Mouse (Mus musculus): ENCODE data around the gene Zfp740. TPM values are rescaled to one million over a fixed set of nuclear protein-coding genes. Genes with fewer than 3 reads are reported as not detected.

The Zfp740 gene
- total RNA-seq (2023) = 75.2 and 102 TPM in 2 replicates

GRCm38 (mm10) chr15:102202971-102203834 lies at the start of gene Zfp740:
Gene Zfp740, plus strand, starts transcription at chr15:102203249.

DNA sequence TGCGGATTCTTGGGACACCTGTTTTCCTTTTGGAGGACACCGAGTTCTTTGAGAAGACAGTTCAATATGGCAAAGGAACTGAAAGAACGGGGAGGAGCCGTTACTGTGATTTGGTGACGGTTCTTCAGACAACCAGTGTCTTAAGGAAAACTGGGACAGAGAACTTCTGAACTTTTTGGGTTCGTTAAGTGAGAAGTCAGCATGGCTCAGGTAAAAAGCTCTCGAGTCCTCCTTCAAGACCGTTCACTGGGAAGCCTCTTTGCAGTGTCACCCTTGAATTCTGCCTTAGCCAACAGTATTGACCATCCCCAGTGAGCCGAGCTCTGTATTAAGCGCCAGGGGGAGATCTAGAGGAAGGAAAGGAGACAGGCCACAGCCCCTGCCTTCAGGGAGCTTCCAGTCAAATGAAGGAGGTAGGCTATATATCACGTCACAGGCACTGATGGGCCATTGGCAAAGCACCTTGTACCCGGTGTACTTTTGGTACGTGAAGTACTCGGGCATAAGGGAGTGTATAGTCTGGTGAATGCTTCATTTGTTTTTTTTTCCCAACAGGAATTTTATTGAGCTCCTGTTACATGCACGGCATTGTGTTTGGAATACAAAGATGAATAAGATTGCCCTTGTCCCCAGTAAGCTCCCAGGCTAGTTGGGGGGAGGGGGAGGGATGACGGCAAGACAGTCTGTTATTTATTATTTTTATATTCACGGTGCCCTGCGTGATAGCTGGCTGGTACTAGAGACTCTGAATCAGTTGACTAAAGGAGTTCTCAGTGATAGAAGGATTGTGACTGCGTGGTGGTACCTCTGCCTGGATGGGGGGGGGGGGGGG lies 1.8 kb downstream of the Zfp740 start, which contains the start of gene Csad:
Gene Csad, minus strand, starts transcription at position 51 of the 832 bp plus-strand sequence.

GRCm38 (mm10) chr15:102231748-102232147 lies 28.7 kb downstream of the Zfp740 start, which contains the start of gene Itgb7:
Gene Itgb7, minus strand, starts transcription at chr15:102231944.

DNA sequence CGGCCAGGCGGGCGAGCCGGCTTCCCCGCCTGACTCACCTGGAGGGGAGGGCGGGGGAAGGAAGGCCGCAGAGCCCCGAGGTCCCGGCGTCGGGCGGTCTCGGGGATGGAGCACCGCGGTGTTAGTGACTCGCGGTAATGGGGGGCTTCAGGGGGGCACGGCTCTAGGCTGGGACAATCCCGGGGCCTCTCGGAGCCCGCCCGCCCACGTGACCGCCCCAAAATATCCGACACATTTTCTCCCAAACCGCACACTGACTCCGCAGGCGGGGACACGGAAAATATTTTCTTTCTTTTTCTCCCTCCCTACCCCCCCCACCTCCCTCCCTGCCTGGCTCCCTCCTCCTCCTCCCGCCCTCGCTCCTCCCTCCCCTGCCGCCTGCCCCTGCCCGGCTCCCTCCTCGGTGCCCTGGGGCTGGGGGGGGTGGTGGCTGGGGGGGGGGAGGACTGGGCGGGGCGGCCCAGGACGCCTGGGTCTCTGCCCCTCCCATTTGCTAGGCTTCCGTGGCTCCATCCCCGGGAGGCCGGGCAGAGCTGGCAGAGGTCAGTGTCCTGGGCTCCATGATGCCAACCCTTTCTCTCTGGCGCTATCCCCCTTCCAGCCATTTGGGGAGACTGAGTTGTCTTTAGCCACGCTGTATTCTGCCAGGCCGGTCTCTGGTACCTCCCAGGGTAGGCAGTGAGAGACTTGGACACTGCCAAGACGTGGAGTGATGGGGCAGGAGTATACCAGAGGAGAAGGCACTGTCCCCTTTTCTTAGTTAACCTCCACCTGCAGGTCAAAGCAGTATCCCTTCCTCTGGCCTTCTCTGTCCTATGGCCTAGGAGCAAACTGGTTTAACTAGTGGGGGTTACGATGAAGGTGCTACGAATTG lies 54.4 kb downstream of the Zfp740 start, which contains the start of gene Rarg:
Gene Rarg, minus strand, starts transcription at position 316 of the 874 bp plus-strand sequence.

Other genes with a start within 250 kb of the Zfp740 start
- not detected in 2 replicates for gene Krt78, start 249.0 kb upstream of the Zfp740 start, total RNA-seq (2023)
- gene Krt8, start 198.8 kb upstream of the Zfp740 start, total RNA-seq (2023) = not detected in 2 replicates
- gene Krt18, start 175.1 kb upstream of the Zfp740 start, total RNA-seq (2023) = 0.27 and 0.54 TPM in 2 replicates
- 102 and 140 TPM in 2 replicates for gene Eif4b, start 129.5 kb upstream of the Zfp740 start, total RNA-seq (2023)
- gene Tns2, start 102.8 kb upstream of the Zfp740 start, total RNA-seq (2023) = 0.98 and 4.1 TPM in 2 replicates
- gene Spryd3, start 67.0 kb upstream of the Zfp740 start, total RNA-seq (2023) = 30.6 and 44.9 TPM in 2 replicates
- 0.48 TPM in 1 of 2 replicates, not detected in the other for gene Igfbp6, start 58.9 kb upstream of the Zfp740 start, total RNA-seq (2023)
- 2.3 and 2.9 TPM in 2 replicates for gene Soat2, start 52.7 kb upstream of the Zfp740 start, total RNA-seq (2023)
- gene Csad, start 1.5 kb downstream of the Zfp740 start, total RNA-seq (2023) = 21.5 and 30.3 TPM in 2 replicates
- gene Itgb7, start 28.7 kb downstream of the Zfp740 start, total RNA-seq (2023) = 198 and 201 TPM in 2 replicates
- 32.5 and 34.1 TPM in 2 replicates for gene Rarg, start 54.3 kb downstream of the Zfp740 start, total RNA-seq (2023)
- gene Gm9918, start 67.3 kb downstream of the Zfp740 start, total RNA-seq (2023) = not detected in 2 replicates
- gene Mfsd5, start 76.2 kb downstream of the Zfp740 start, total RNA-seq (2023) = 31.4 and 34.2 TPM in 2 replicates
- gene Espl1, start 93.0 kb downstream of the Zfp740 start, total RNA-seq (2023) = 31.1 and 43.9 TPM in 2 replicates
- gene Pfdn5, start 122.9 kb downstream of the Zfp740 start, total RNA-seq (2023) = 259 and 280 TPM in 2 replicates
- 31.4 and 36.0 TPM in 2 replicates for gene Myg1, start 128.5 kb downstream of the Zfp740 start, total RNA-seq (2023)
- gene Aaas, start 147.5 kb downstream of the Zfp740 start, total RNA-seq (2023) = 16.5 and 25.4 TPM in 2 replicates
- 0.27 TPM in 1 of 2 replicates, not detected in the other for gene Sp7, start 163.9 kb downstream of the Zfp740 start, total RNA-seq (2023)
- gene Sp1, start 202.9 kb downstream of the Zfp740 start, total RNA-seq (2023) = 125 and 138 TPM in 2 replicates
- 0.48 TPM in 1 of 2 replicates, not detected in the other for gene Amhr2, start 242.1 kb downstream of the Zfp740 start, total RNA-seq (2023)